Mouse (Mus musculus) testis, adult 2 months (tissue): ENCODE results near the gene Clec16a.

ENCODE experiments used
- CTCF ChIP-seq: fragments of 200-500 bp; IDR thresholded peaks from 2 replicates; pipeline ENCODE4 v1.5.1; 2012; ENCODE audit warnings: low read depth, mild to moderate bottlenecking, inconsistent platforms, low read length, moderate library complexity; ENCODE audit not compliant: control insufficient read depth, insufficient read depth, insufficient replicate concordance
- POLR2A ChIP-seq: fragments of 200-500 bp; IDR thresholded peaks from 2 replicates; pipeline ENCODE4 v1.6.1; 2012; ENCODE audit warnings: low read depth, mild to moderate bottlenecking, inconsistent platforms, low read length, moderate library complexity; ENCODE audit not compliant: control insufficient read depth

DNA sequence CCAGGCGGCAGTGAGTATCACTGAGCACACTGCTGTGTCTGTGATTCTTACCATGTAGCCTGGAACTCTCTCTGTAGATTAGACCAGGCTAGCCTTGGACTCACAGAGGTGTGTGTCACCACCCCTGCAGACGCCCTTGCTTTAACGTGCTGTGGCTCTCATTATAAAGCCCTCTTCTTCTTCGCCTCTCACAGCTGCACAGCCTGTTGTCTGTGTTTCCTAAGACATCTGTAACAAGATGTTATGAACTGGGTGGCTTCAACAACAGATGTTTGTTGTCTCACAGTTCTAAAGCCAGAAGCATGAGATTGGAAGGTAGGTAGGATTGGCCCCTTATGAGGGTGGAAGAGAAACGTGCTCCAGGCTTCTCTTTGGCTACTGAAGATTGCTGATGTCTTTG is 170.1 kb downstream of the Clec16a start:
- TF ChIP-seq POLR2A (no peak), CTCF (no peak)
